Mouse (Mus musculus) gastrocnemius, postnatal 4 days (tissue): ENCODE measurements at regions not wholly inside any gene's neighbourhood (a gene's known extent, or its start where the extent isn't known, plus 50 kb on each side); places are given as distances from the start of the nearest gene placed in this dataset.

Experiments
- DNase-seq, 2 experiments: peaks; one replicate each; pipeline ENCODE4 v3.0.0; 2021 to 2022; ENCODE audit warnings: low spot score in 2 of 2, mixed read lengths in 2 of 2

DNA sequence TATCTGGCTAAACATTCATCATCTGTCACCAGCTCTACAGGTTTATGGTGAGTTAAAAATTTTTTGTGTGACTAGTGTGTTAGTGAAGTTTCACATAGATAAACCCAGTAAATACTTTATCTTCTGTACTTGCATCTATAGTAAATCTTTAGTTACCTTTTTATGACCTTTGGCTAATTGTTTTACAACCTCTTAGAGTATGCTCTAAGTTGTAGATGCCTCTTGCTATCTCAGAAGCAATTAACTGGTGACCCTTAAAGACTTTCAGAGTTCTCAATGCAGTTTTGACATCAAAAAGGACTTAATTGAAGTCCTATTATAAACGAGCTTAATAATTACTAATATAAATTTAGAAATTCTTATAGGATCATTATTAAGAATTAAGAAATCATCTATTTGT is 265.6 kb downstream of the Hivep2 start:
- DNase-seq = no peak

DNA sequence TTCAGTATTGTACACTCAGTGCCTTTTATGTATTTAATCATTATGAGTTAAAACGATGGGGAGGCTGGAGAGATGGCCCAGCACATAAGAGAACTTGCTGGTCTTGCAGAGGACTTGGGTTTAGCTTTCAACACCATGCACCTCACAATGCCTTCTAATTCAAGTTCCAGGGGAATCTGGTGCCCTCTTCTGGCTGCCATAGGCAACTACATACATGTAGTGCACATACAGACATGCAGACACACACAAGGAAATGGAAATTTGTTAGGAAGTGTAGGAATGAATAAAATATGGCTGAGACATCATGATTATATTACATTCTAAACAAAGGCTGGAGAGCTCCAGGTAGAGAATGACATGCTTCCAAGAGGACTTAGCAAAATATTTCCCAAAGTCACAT is 251.4 kb downstream of the Hivep2 start:
- DNase-seq = no peak

DNA sequence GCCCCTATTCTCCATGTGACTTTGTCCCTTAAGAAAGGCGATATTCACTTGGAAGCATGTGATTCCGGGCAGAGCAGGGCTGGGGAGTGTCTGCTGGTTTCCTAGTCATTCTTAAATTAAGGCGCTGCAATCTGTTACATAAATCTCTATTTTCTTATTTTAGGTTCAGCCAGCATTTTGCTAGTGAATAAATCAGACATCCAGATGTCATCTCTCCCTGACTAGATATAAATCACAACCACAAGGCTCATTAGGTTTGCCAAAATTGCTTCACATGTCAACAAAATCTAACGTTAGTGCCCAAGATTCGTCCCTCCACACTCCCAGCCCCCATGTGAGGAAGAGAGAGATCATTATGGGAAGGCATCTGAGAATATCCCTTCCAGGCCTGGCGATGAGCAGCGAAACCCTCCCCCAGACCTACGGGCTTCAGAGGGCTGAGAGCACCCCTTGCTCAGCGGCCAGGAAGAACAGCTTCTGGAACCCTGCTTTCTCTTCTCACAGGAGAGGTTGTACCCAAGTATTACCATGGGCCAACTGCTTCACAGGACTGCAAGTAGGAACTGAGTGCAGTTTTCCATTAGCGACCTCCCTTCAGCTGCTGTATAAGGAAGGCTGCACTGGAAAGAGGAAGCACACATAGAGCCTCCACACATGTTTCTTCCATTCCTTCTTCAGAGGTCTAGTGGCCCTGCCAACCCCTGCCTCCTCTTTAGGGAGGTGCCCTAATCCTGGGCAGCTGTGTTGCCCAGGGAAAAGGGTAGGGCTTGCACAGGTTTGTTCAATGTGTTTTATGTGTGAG is 250.5 kb downstream of the Hivep2 start:
- DNase-seq = no peak

DNA sequence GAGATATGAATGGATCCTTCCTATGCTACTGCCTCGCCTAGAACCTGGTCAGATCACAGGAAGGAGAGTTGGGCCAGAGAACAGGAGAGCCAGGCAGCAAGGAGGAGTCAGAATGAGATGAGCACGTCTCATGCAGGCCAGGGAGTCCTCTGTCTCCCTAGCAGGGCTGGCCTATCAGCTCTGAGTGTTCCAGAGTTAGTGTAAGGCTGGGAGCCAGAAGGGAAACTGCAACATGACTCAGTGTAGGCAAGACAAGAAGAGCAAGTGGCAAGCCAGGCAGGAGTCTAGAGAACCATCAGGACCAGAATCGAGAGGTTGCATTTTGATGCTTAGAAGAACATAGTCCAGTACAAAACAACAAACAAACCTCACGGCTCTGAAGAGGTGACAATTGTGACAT is 249.6 kb downstream of the Hivep2 start:
- DNase-seq = no peak

DNA sequence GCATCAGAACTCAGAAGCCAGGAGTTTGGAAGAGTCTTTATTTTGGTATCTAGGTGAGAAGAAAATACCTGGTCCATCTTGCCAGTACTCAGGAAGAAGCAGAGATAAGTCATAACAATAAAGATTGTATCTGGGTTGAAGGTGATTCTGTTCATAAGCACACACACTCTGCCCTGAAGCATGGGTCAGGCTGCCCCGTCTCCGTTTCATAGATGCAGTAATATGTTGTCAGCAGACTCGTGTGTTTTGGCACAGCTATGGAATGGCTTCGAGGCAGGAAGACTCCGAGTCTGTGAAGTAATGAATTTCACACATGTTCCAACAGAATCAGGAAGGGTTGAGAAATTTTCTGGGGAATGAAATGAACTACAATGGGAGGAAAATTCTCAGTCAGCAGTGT is 247.7 kb downstream of the Hivep2 start:
- no peak for DNase-seq

DNA sequence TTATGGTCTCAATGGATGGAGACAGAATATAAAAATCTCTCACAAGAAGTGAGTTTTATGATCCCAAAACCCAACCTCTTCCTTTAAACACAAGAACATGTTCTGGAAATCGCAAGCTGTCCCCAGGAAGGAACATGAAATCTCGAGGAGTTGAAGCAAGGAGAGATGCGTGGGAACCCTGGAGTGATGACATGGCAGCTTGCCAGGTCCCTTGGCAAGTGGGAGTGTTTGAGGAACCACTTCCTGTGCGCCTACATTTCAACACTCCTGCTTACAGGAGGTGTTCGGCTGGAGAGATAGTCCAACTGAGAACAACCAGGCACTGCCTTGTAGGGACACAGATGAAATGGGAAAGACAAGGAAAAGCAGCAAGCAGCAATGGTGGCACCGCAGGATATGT is 246.1 kb downstream of the Hivep2 start:
- no peak for DNase-seq

DNA sequence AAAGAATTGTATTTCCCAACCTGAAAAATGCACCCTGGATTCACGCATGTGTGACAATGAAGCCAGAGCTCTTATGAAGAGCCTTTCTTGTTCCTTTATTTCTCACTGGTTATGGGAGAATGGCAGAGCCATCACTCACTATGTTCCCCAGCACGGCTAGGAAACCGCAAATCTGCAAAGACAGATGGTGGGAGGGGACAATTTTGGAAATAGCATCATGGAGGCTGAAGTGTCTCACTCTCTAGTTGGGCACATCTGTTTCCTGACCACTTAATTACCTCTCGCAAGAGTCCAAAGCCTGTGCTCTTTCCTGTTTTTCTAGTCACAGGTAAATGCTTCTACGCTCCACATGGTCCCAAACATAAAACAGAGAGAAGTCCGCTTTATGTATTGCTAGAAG is 245.6 kb downstream of the Hivep2 start:
- no peak for DNase-seq

DNA sequence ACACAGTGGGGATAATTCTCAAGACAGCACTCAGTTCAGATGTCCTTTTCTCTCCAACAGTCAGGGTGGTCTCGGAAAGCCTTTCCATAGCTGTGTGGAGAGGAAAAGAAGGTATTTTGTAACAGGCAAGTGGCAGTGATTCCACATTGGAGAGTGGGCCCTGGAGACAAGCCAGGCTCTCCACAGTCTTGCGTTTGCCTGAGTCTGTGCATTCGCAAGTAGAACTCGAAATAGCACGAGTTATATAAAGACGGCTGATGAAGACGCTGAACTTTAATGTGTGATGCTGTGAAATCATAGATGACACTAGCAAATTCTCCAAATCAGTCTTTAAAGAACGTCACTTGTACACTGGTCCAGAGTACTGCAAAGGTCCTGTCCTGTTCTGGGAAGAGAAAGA is 244.6 kb downstream of the Hivep2 start:
- DNase-seq = no peak

DNA sequence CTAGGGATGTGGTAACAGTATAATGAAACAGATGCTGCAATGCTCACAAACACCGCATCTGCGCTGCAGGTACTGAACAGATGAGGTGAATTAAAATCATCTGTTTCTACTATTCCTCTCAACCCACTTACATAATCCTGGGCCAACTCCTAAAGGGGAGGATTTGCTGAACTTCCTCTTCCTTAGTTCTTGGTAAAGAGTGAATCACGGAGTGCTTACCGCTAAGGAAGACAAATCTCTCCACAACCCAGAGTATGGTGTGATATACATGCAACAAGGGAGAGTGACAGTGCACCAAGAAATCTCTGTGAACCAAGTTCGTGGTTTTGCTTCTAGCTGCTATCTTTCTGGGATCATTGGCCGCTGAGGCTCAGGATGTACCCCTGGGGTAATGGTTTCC is 244.2 kb downstream of the Hivep2 start:
- no peak for DNase-seq

DNA sequence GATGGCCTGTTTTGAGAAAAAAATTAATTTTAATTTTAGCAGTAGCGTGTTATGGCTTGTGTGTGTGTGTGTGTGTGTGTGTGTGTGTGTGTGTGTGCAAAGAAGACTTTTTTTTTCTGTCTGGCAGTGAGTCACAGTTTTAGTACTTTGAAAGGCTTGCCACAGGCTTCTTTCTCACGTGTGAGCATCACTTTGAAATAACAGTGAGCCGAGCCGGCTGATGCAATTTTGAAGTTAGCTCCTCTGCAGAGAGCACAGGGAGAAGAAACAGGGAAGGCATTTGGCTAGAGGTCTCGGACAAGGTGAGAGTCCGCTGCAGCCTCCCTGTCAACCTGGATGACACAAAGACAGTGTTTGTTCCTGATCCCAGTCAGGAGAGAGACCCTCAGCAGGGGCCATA is 242.3 kb downstream of the Hivep2 start:
- DNase-seq = no peak

DNA sequence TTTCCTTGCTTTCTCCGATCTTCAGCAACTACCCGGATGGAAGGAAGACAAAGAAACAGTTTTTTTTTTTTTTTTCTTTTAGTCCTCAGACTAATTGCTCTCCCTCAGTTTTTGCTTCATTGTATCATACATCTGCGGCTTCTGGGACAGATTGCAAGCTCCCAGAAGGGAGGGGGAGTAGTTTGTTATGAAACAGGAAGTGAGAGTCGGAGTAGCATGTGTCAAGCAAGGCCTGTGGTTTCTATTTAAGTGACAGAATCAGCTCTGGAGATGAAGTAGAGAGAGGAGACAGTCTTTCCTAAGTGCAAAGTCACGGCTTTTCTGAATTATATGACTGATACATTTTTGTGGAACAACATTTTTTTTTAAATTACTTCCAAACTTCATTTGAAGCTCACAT is 241.7 kb downstream of the Hivep2 start:
- no peak for DNase-seq

DNA sequence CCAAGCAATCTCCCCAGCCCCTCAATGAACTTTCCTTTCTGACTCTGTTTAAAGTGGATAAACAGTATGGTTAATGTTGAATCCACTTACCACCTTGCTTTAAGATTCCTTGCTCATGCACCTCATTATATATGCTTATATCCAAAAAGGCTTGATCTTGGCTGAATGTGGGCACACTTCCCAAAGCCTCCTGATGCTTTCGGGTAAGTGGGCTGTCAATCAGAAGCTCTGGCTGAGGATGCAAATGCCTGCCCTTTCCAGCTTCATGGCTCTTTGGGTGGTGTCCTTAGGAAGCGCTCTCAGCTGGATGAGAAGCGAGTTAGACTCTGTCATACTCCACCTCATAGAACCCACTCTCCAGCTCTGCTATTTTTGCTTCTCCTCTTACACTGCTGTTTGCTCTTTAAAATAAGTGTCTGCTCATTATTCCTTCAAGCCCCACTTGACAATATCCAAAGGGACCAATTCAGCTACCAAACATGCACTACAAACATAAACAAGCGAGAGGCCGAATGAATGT is 241.2 kb downstream of the Hivep2 start:
- no peak for DNase-seq
